In genomic region chr7:132600026-132600425, GRCm38 (mm10) we compare ENCODE assay signal across 9 mouse cellular contexts. TPM values are rescaled to one million over a fixed set of nuclear protein-coding genes. Genes with fewer than 3 reads are reported as not detected.
DNase-seq lines count a peak whose midpoint lies in the region; ATAC-seq and TF ChIP-seq lines count a peak whose summit lies in the region.
"Had no signal": no experiment of that assay in that cellular context is flagged by ENCODE, and none has a peak within 500 bp of the region (broad histone marks: within the 10 kb centered on the region; RNA-seq: fewer than 3 reads in every experiment).

No protein-coding gene starts in this region.

- no peak for ATAC-seq in heart, embryonic 15.5 days (replicated peaks; ENCODE audit: insufficient number of reproducible peaks, insufficient read depth, low FRiP score, low read depth)
- no peak for ATAC-seq in hindbrain, embryonic 13.5 days (ENCODE audit: low FRiP score)
- no peak for ATAC-seq in midbrain, embryonic 13.5 days

- TF ChIP-seq CTCF in MEL (IDR thresholded peaks at IDR 0.05 in 2 of 3, conservative IDR thresholded peaks at IDR 0.05 in 1 of 3; ENCODE audit: control insufficient read depth in 1 of 3, insufficient read depth in 1 of 3, low read depth in 2 of 3, low read length in 3 of 3, poor library complexity in 1 of 3, severe bottlenecking in 1 of 3): no peak

- no peak overlapping the region for H3K27ac ChIP-seq in heart, embryonic 15.5 days
- no peak overlapping the region for H3K27ac ChIP-seq in MEL (ENCODE audit: control insufficient read depth, low read depth, low read length)
- no peak overlapping the region for H3K27ac ChIP-seq in hindbrain, embryonic 13.5 days
- H3K27ac ChIP-seq in midbrain, embryonic 13.5 days: no peak overlapping the region

- peaks cover 4% of the 10 kb centered on the region for H3K79me2 ChIP-seq in MEL (ENCODE audit: control insufficient read depth, insufficient read depth, low read length, poor library complexity)

- no peaks in the 10 kb centered on the region for H3K9me3 ChIP-seq in heart, embryonic 15.5 days (replicated peaks)
- no peaks in the 10 kb centered on the region for H3K9me3 ChIP-seq in MEL (replicated peaks; ENCODE audit: insufficient read depth, low read length)
- H3K9me3 ChIP-seq in hindbrain, embryonic 13.5 days: no peaks in the 10 kb centered on the region
- H3K9me3 ChIP-seq in midbrain, embryonic 13.5 days: no peaks in the 10 kb centered on the region

- H3K4me3 ChIP-seq in heart, embryonic 15.5 days: peak overlapping the region; percentile 49
- H3K4me3 ChIP-seq in MEL (ENCODE audit: control insufficient read depth in 1 of 2, insufficient read depth in 1 of 2, low read depth in 2 of 2, low read length in 2 of 2): peak overlapping the region in 1 of 2 experiments; percentile 34; a peak in 2 of 4 replicates
- peak overlapping the region; percentile 39 for H3K4me3 ChIP-seq in hindbrain, embryonic 13.5 days
- peak overlapping the region; percentile 36 for H3K4me3 ChIP-seq in midbrain, embryonic 13.5 days (replicated peaks)

- intact Hi-C loops in heart, postnatal 25 days (cut with DNase I): no loop called here

- H3K27me3 ChIP-seq in heart, embryonic 15.5 days: peaks cover 91% of the 10 kb centered on the region
- peaks cover 0 to 2% of the 10 kb centered on the region in 2 experiments; a peak in 1 of 4 replicates for H3K27me3 ChIP-seq in MEL (ENCODE audit: control insufficient read depth in 1 of 2, insufficient read depth in 2 of 2, low read length in 2 of 2)
- peaks cover 94% of the 10 kb centered on the region for H3K27me3 ChIP-seq in hindbrain, embryonic 13.5 days
- H3K27me3 ChIP-seq in midbrain, embryonic 13.5 days: peaks cover 98% of the 10 kb centered on the region

- H3K4me2 ChIP-seq in heart, embryonic 15.5 days: peak overlapping the region; percentile 93
- peak overlapping the region; percentile 67 for H3K4me2 ChIP-seq in hindbrain, embryonic 13.5 days
- H3K4me2 ChIP-seq in midbrain, embryonic 13.5 days (replicated peaks): peak overlapping the region; percentile 65

- DNase-seq in heart, postnatal 25 days (ENCODE audit: low spot score): no peak
- peak; percentile 28 for DNase-seq in MEL (ENCODE audit: low read depth, low spot score)
- DNase-seq in left cerebral cortex, adult 9 months (ENCODE audit: low spot score in 2 of 2): no peak
- DNase-seq in MN1 (ENCODE audit: low spot score): no peak
- no peak for DNase-seq in frontal cortex, postnatal 14 days (ENCODE audit: low spot score in 2 of 2)

- 8% methylated on average over 9 of the region's 9 CpGs for WGBS in heart, embryonic 15.5 days
- 1% methylated on average over 9 of the region's 9 CpGs for WGBS in hindbrain, embryonic 13.5 days
- under 1% methylated on average over 9 of the region's 9 CpGs for WGBS in midbrain, embryonic 13.5 days

- H3K36me3 ChIP-seq in heart, embryonic 15.5 days: no peaks in the 10 kb centered on the region
- peaks cover 0 to 7% of the 10 kb centered on the region in 2 experiments; a peak in 2 of 4 replicates for H3K36me3 ChIP-seq in MEL (ENCODE audit: control insufficient read depth in 1 of 2, insufficient read depth in 2 of 2, low read length in 2 of 2)
- no peaks in the 10 kb centered on the region for H3K36me3 ChIP-seq in hindbrain, embryonic 13.5 days
- no peaks in the 10 kb centered on the region for H3K36me3 ChIP-seq in midbrain, embryonic 13.5 days
- H3K36me3 ChIP-seq: G1E had no signal

- H3K4me1 ChIP-seq in heart, embryonic 15.5 days (replicated peaks): peaks cover 31% of the 10 kb centered on the region
- H3K4me1 ChIP-seq in MEL (ENCODE audit: control insufficient read depth in 1 of 2, insufficient read depth in 2 of 2, low read length in 2 of 2): peaks cover 5 to 18% of the 10 kb centered on the region in 2 experiments
- H3K4me1 ChIP-seq in hindbrain, embryonic 13.5 days (replicated peaks): peaks cover 43% of the 10 kb centered on the region
- H3K4me1 ChIP-seq in midbrain, embryonic 13.5 days (replicated peaks): peaks cover 49% of the 10 kb centered on the region

- 0 out of 2 replicates have a peak overlapping the region, but pooled peaks have one; percentile 34 for H3K9ac ChIP-seq in heart, embryonic 15.5 days
- H3K9ac ChIP-seq in MEL (ENCODE audit: control insufficient read depth, low read depth, low read length, poor library complexity, severe bottlenecking): no peak overlapping the region
- 0 out of 2 replicates have a peak overlapping the region, but pooled peaks have one; percentile 43 for H3K9ac ChIP-seq in hindbrain, embryonic 13.5 days
- no peak overlapping the region for H3K9ac ChIP-seq in midbrain, embryonic 13.5 days (replicated peaks)

- TF ChIP-seq RAD21 in MEL (IDR thresholded peaks at IDR 0.05; ENCODE audit: low read depth, low read length): no peak

- no peak for TF ChIP-seq POLR2A in MEL (IDR thresholded peaks at IDR 0.05; ENCODE audit: control insufficient read depth in 1 of 2, insufficient read depth in 1 of 2, low read depth in 1 of 2, low read length in 2 of 2, poor library complexity in 1 of 2)

- no peak for TF ChIP-seq EP300 in MEL (IDR thresholded peaks at IDR 0.05; ENCODE audit: low read depth in 1 of 2, low read length in 2 of 2)

TF ChIP-seq in MEL, 35 proteins besides CTCF, POLR2A, EP300 and RAD21:
- TF ChIP-seq TCF12 (IDR thresholded peaks at IDR 0.05; ENCODE audit: low read depth, low read length) (0 out of 2 replicates have a peak, but pooled peaks have one; percentile 8), GABPA (IDR thresholded peaks at IDR 0.05; ENCODE audit: low read depth, low read length) (no peak), ETS1 (IDR thresholded peaks at IDR 0.05; ENCODE audit: low read depth, low read length) (0 out of 2 replicates have a peak, but pooled peaks have one; percentile 20)

RNA-seq across cellular contexts. Expression of gene Nkx1-2, which starts 0.6 kb away (rescaled TPM):
- polyA plus RNA-seq in heart, embryonic 15.5 days (2015; fragmentation: Nextera tagmentation; extraction: Ambion mirVana): not detected in 2 replicates
- total RNA-seq in heart, postnatal 25 days (2021): not detected
- 1.5 and 2.4 TPM in 2 replicates for total RNA-seq in MEL (2012; rRNA removed)
- polyA plus RNA-seq in MEL (2012; ENCODE audit: insufficient read depth in 1 of 2, insufficient read length in 2 of 2, low read depth in 1 of 2, low replicate concordance in 2 of 2, missing spikeins in 1 of 2): 1 to 10 TPM in 1 of 2 experiments, not detected in 1; 2.8 TPM
- polyA plus RNA-seq in hindbrain, embryonic 13.5 days (2015; fragmentation: Nextera tagmentation; extraction: Ambion mirVana): 0.62 and 0.80 TPM in 2 replicates
- 0.82 and 0.97 TPM in 2 replicates for polyA plus RNA-seq in midbrain, embryonic 13.5 days (2015; fragmentation: Nextera tagmentation; extraction: Ambion mirVana)
- polyA plus RNA-seq: G1E had no signal

RNA-seq across cellular contexts. Expression of gene Lhpp, which starts 10.4 kb away (rescaled TPM):
- polyA plus RNA-seq in heart, embryonic 15.5 days (2015; fragmentation: Nextera tagmentation; extraction: Ambion mirVana): 21.3 and 22.6 TPM in 2 replicates
- 10 to 100 TPM; 14.6 to 15.6 TPM for total RNA-seq in heart, postnatal 25 days (2021)
- 30.3 and 31.0 TPM in 2 replicates for total RNA-seq in MEL (2012; rRNA removed)
- 10 to 100 TPM in 1 of 2 experiments, not detected in 1; 39.3 TPM for polyA plus RNA-seq in MEL (2012; ENCODE audit: insufficient read depth in 1 of 2, insufficient read length in 2 of 2, low read depth in 1 of 2, low replicate concordance in 2 of 2, missing spikeins in 1 of 2)
- 30.7 and 30.9 TPM in 2 replicates for polyA plus RNA-seq in hindbrain, embryonic 13.5 days (2015; fragmentation: Nextera tagmentation; extraction: Ambion mirVana)
- 21.0 and 21.2 TPM in 2 replicates for polyA plus RNA-seq in midbrain, embryonic 13.5 days (2015; fragmentation: Nextera tagmentation; extraction: Ambion mirVana)

RNA-seq across cellular contexts. Expression of gene Oat, which starts 23.8 kb away (rescaled TPM):
- polyA plus RNA-seq in heart, embryonic 15.5 days (2015; fragmentation: Nextera tagmentation; extraction: Ambion mirVana): 186 and 207 TPM in 2 replicates
- total RNA-seq in heart, postnatal 25 days (2021): 100 to 1,000 TPM; 162 to 164 TPM
- total RNA-seq in MEL (2012; rRNA removed): 226 and 236 TPM in 2 replicates
- 100 to 1,000 TPM; 190 to 209 TPM for polyA plus RNA-seq in MEL (2012; ENCODE audit: insufficient read depth in 1 of 2, insufficient read length in 2 of 2, low read depth in 1 of 2, low replicate concordance in 2 of 2, missing spikeins in 1 of 2)
- polyA plus RNA-seq in hindbrain, embryonic 13.5 days (2015; fragmentation: Nextera tagmentation; extraction: Ambion mirVana): 87.2 and 90.0 TPM in 2 replicates
- 73.0 and 77.5 TPM in 2 replicates for polyA plus RNA-seq in midbrain, embryonic 13.5 days (2015; fragmentation: Nextera tagmentation; extraction: Ambion mirVana)

Comparison
In these comparisons a context has a peak if more than half of its experiments do, and no peak if none do; other contexts are left out.
1. H3K9ac ChIP-seq: peak in heart, embryonic 15.5 days (single experiment) and hindbrain, embryonic 13.5 days (single experiment); none in MEL (single experiment) and midbrain, embryonic 13.5 days (single experiment).
2. Peak in every context shown above with its lines, with median percentiles within 50 percentile points of each other: H3K4me2 ChIP-seq.